Mouse (Mus musculus) ES-Bruce4 (cell line): Measurements from ENCODE around the gene R3hdml.

ENCODE experiments used
- CTCF ChIP-seq: IDR thresholded peaks from one replicate; pipeline ENCODE4 v1.8.1; 2011; ENCODE audit warnings: low read depth, low read length
- POLR2A ChIP-seq: IDR thresholded peaks from one replicate; pipeline ENCODE4 v1.8.1; 2011; ENCODE audit warnings: low read length; ENCODE audit not compliant: insufficient read depth

DNA sequence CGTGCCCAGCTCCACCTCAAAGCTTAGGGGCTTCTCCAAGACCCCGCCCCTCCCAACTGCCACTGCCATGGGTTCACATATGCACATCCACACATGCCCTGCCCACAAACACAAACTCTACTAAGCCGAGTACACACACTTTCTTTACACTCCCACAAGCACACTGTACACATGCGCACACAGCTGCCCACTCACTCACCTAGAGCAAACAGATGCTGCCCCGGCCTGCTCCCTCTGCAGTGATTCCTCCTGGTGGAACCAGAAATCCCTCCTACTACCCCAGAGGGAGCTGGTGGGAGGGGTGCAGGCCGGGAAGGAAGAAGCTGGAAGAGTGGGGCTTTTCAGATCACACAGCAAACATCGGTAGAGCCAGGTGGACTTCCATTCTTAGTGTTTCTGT is 48.1 kb upstream of the R3hdml start:
- no peak for TF ChIP-seq CTCF
- TF ChIP-seq POLR2A: no peak
